Mouse (Mus musculus): ENCODE measurements around the gene Samd8. TPM values are rescaled to one million over a fixed set of nuclear protein-coding genes. Genes with fewer than 3 reads are reported as not detected.

Gene Samd8
- total RNA-seq, 1 experiment: 31.4 TPM

DNA sequence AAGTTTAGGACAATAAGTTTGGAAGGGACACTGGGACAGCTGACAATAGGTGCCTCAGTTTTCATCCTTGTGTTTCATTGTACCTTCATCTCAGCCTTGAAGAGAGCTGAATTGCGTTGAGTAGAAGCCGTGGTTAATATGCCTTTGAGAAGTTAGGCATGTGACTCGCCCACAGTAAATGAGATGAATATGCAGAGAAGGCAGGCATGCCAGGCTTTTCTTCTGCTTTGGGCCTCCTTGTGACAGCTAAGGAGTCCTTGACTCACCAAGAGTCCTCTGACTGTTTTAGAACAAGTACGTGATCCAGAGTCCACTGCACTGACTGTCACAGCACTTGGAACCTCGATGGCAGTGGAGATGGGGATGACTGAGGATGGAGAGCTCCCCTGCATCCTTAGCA, 37.8 kb downstream of the Samd8 start:
- in situ Hi-C loops (cut with MboI; ENCODE audit: low sequenced_read_pairs in 2 of 2, unreplicated experiment in 2 of 2): no loop called here
- DNase-seq (ENCODE audit: low read depth, low spot score): no peak
- H3K4me3 ChIP-seq (ENCODE audit: insufficient read depth in 1 of 2, low read depth in 1 of 2, low read length in 2 of 2, poor library complexity in 1 of 2, severe bottlenecking in 1 of 2): no peak overlapping the region
- H3K36me3 ChIP-seq (ENCODE audit: control insufficient read depth, insufficient read depth, low read length, poor library complexity, severe bottlenecking): no peaks in the 10 kb centered on the region; the same call in 1 of the 2 replicates
- no peak overlapping the region for H3K27ac ChIP-seq (ENCODE audit: insufficient read depth, low read depth, low read length, poor library complexity, severe bottlenecking)
- no peak for TF ChIP-seq MAFK (IDR thresholded peaks at IDR 0.05; ENCODE audit: insufficient read depth, low read depth, low read length)
- no peak for TF ChIP-seq HCFC1 (IDR thresholded peaks at IDR 0.05; ENCODE audit: borderline replicate concordance, insufficient read depth, low read length)
- peaks cover 0 to 2% of the 10 kb centered on the region in 2 experiments; a peak in 1 of 4 replicates for H3K4me1 ChIP-seq (ENCODE audit: control insufficient read depth in 2 of 2, insufficient read depth in 2 of 2, low read length in 2 of 2, poor library complexity in 1 of 2)
- no peak overlapping the region for H3K9ac ChIP-seq (ENCODE audit: insufficient read depth, low read depth, low read length, poor library complexity, severe bottlenecking)
- no peaks in the 10 kb centered on the region for H3K9me3 ChIP-seq (ENCODE audit: control insufficient read depth, insufficient read depth, low read depth, low read length)

DNA sequence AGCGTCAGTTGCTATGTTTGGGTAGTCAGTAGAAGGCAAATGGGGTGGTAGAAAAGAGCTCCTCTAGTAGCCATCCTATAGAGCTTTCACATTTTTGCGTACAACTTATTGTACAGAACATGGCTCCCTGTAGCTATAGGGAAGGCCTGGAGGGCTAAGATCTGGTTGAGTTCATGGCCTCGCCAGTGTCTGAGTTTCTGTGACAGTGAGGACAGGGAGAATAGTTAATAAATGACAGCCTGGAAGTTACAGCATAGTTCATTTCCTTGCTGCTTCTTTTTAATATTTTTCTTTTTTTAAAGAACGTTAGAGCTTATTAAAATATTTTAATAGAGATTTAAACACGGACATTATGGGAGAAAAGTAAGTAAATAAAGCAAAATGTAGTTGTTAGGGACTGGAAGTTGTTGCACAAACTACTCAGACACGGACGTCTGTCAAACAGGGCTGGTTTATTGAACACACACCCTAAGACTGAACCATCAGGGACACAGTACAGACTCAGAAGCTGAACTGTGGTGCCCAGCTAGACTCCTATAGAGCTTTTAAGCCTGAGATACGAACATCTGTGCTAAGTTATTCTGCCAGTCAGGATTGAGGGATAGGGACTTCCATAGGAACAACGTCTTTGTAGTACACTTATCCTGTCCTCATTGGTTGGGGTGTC, 40.4 kb downstream of the Samd8 start:
- no peak for DNase-seq (ENCODE audit: low read depth, low spot score)
- no peaks in the 10 kb centered on the region for H3K9me3 ChIP-seq (ENCODE audit: control insufficient read depth, insufficient read depth, low read depth, low read length)
- H3K27ac ChIP-seq (ENCODE audit: insufficient read depth, low read depth, low read length, poor library complexity, severe bottlenecking): no peak overlapping the region
- H3K36me3 ChIP-seq (ENCODE audit: control insufficient read depth, insufficient read depth, low read length, poor library complexity, severe bottlenecking): peaks cover 2% of the 10 kb centered on the region; the same call in 1 of the 2 replicates
- no peak overlapping the region for H3K9ac ChIP-seq (ENCODE audit: insufficient read depth, low read depth, low read length, poor library complexity, severe bottlenecking)
- in situ Hi-C loops (cut with MboI; ENCODE audit: low sequenced_read_pairs in 2 of 2, unreplicated experiment in 2 of 2): no loop called here
- no peak overlapping the region for H3K4me3 ChIP-seq (ENCODE audit: insufficient read depth in 1 of 2, low read depth in 1 of 2, low read length in 2 of 2, poor library complexity in 1 of 2, severe bottlenecking in 1 of 2)
- H3K4me1 ChIP-seq (ENCODE audit: control insufficient read depth in 2 of 2, insufficient read depth in 2 of 2, low read length in 2 of 2, poor library complexity in 1 of 2): peaks cover 0 to 2% of the 10 kb centered on the region in 2 experiments; a peak in 1 of 4 replicates
- TF ChIP-seq ZNF384 (IDR thresholded peaks at IDR 0.05; ENCODE audit: low read depth, low read length) (no peak), MAFK (IDR thresholded peaks at IDR 0.05; ENCODE audit: insufficient read depth, low read depth, low read length) (no peak), CHD2 (IDR thresholded peaks at IDR 0.05; ENCODE audit: low read depth, low read length) (no peak), ZC3H11A (IDR thresholded peaks at IDR 0.05; ENCODE audit: borderline replicate concordance, low read depth, low read length) (no peak), HCFC1 (IDR thresholded peaks at IDR 0.05; ENCODE audit: borderline replicate concordance, insufficient read depth, low read length) (no peak)

DNA sequence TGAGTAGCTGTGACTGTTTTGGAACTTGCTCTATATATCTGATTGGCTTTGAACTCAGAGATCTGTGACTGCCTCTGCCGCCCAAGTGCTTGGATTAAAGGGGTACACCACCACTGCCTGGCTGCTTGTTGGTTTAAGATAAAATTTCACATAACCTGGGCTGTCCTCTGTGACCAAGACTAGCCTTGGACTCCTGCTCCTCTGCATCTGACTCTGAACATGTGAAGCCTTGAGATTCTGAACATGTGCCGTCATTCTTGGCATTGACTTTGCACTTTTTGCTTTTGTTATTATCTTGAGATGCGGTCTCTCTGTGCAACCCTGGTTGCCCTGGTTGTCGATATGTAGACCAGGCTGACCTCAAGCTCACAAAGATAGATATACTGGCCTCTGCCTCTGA, 41.4 kb downstream of the Samd8 start:
- Histone ChIP-seq H3K27ac (ENCODE audit: insufficient read depth, low read depth, low read length, poor library complexity, severe bottlenecking) (no peak overlapping the region), H3K4me3 (ENCODE audit: insufficient read depth in 1 of 2, low read depth in 1 of 2, low read length in 2 of 2, poor library complexity in 1 of 2, severe bottlenecking in 1 of 2) (no peak overlapping the region), H3K4me1 (ENCODE audit: control insufficient read depth in 2 of 2, insufficient read depth in 2 of 2, low read length in 2 of 2, poor library complexity in 1 of 2) (peaks cover 0 to under 1% of the 10 kb centered on the region in 2 experiments; a peak in 1 of 4 replicates), H3K36me3 (ENCODE audit: control insufficient read depth, insufficient read depth, low read length, poor library complexity, severe bottlenecking) (peaks cover 2% of the 10 kb centered on the region; the same call in 1 of the 2 replicates), H3K9me3 (ENCODE audit: control insufficient read depth, insufficient read depth, low read depth, low read length) (no peaks in the 10 kb centered on the region), H3K9ac (ENCODE audit: insufficient read depth, low read depth, low read length, poor library complexity, severe bottlenecking) (no peak overlapping the region)
- no peak for DNase-seq (ENCODE audit: low read depth, low spot score)
- in situ Hi-C loops (cut with MboI; ENCODE audit: low sequenced_read_pairs in 2 of 2, unreplicated experiment in 2 of 2): no loop called here
- TF ChIP-seq ZC3H11A (IDR thresholded peaks at IDR 0.05; ENCODE audit: borderline replicate concordance, low read depth, low read length): no peak
- no peak for TF ChIP-seq MAFK (IDR thresholded peaks at IDR 0.05; ENCODE audit: insufficient read depth, low read depth, low read length)
- TF ChIP-seq HCFC1 (IDR thresholded peaks at IDR 0.05; ENCODE audit: borderline replicate concordance, insufficient read depth, low read length): no peak
- no peak for TF ChIP-seq CHD2 (IDR thresholded peaks at IDR 0.05; ENCODE audit: low read depth, low read length)
- no peak for TF ChIP-seq ZNF384 (IDR thresholded peaks at IDR 0.05; ENCODE audit: low read depth, low read length)

DNA sequence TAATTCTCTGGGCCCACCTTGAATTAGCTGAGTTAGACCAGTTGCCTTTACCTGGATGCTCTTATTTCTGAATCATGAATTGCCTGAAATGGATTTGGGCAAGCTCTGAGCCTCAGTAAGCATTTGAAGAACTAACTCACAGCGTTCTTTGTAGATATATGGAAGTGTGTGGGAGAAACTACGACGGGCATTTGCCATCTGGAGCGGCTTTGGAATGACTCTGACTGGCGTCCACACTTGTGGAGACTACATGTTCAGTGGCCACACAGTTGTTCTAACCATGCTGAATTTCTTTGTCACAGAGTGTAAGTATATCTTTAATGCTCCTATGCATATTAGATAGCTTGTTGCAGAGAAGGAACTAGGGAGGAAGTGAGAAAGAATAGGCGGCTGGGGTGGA, 41.9 kb downstream of the Samd8 start:
- in situ Hi-C loops (cut with MboI; ENCODE audit: low sequenced_read_pairs in 2 of 2, unreplicated experiment in 2 of 2): no loop called here
- H3K4me1 ChIP-seq (ENCODE audit: control insufficient read depth in 2 of 2, insufficient read depth in 2 of 2, low read length in 2 of 2, poor library complexity in 1 of 2): no peaks in the 10 kb centered on the region
- no peak overlapping the region for H3K9ac ChIP-seq (ENCODE audit: insufficient read depth, low read depth, low read length, poor library complexity, severe bottlenecking)
- TF ChIP-seq MAFK (IDR thresholded peaks at IDR 0.05; ENCODE audit: insufficient read depth, low read depth, low read length) (no peak), HCFC1 (IDR thresholded peaks at IDR 0.05; ENCODE audit: borderline replicate concordance, insufficient read depth, low read length) (no peak), ZNF384 (IDR thresholded peaks at IDR 0.05; ENCODE audit: low read depth, low read length) (no peak), CHD2 (IDR thresholded peaks at IDR 0.05; ENCODE audit: low read depth, low read length) (no peak), ZC3H11A (IDR thresholded peaks at IDR 0.05; ENCODE audit: borderline replicate concordance, low read depth, low read length) (no peak)
- H3K4me3 ChIP-seq (ENCODE audit: insufficient read depth in 1 of 2, low read depth in 1 of 2, low read length in 2 of 2, poor library complexity in 1 of 2, severe bottlenecking in 1 of 2): no peak overlapping the region
- no peaks in the 10 kb centered on the region for H3K9me3 ChIP-seq (ENCODE audit: control insufficient read depth, insufficient read depth, low read depth, low read length)
- peaks cover 2% of the 10 kb centered on the region; the same call in 1 of the 2 replicates for H3K36me3 ChIP-seq (ENCODE audit: control insufficient read depth, insufficient read depth, low read length, poor library complexity, severe bottlenecking)
- no peak overlapping the region for H3K27ac ChIP-seq (ENCODE audit: insufficient read depth, low read depth, low read length, poor library complexity, severe bottlenecking)
- no peak for DNase-seq (ENCODE audit: low read depth, low spot score)

All from ES-E14 (cell line).